Comparison of ENCODE assay signal across 8 mouse cellular contexts in the genomic region with DNA sequence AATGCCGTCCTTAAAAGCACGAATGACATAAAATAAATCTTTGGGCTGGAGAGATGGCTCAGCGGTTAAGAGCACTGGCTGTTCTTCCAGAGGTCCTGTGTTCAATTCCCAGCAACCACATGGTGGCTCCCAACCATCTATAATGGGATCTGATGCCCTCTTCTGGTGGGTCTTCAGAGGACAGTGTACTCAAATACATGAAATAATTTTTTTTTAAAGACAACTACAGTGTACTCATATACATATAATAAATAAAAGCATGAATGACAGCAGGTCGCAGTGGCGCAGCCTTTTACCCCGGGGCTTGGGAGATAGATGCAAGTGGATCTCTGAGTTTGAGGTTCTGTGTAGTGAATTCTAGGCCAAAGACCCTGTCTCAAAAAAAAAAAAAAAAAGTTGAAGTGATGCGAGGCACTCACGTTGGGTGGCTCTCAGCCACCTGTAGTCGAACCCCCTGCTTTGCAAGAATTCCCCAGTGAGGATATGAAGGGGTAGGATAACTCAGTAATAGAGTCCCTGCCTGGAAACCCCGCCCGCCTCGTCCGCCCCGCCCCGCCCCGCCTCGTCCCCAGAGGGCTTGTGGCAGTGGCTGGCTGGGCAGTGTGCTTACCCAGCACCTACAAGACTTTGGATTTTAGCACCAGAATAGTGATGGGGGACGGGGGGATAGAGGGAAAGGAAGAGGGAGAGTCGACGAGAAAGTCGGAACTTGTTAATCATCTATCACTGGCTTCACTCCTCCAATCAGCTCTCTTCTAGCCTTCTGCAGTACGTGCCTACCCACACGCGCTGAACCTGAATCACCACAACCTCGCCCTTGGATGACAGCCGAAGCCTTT. TPM values are rescaled to one million over a fixed set of nuclear protein-coding genes. Genes with fewer than 3 reads are reported as not detected.
DNase-seq lines count a peak whose midpoint lies in the region; ATAC-seq lines count a peak whose summit lies in the region.

No protein-coding gene starts in this region.

- H3K9me3 ChIP-seq in embryonic facial prominence, embryonic 14.5 days (ENCODE audit: control insufficient read depth, low read length) = no peaks in the 10 kb centered on the region
- no peaks in the 10 kb centered on the region; the same call in 1 of the 2 replicates for H3K9me3 ChIP-seq in liver, embryonic 13.5 days (replicated peaks)
- no peaks in the 10 kb centered on the region for H3K9me3 ChIP-seq in stomach, embryonic 14.5 days (ENCODE audit: control insufficient read depth, low read depth, low read length)

- H3K4me3 ChIP-seq in embryonic facial prominence, embryonic 14.5 days (ENCODE audit: low read depth, low read length) = peak overlapping the region; percentile 21
- H3K4me3 ChIP-seq in liver, embryonic 13.5 days (replicated peaks) = peak overlapping the region; percentile 51
- H3K4me3 ChIP-seq in stomach, embryonic 14.5 days (ENCODE audit: low read depth, low read length) = peak overlapping the region; percentile 19

- H3K27ac ChIP-seq in embryonic facial prominence, embryonic 14.5 days (replicated peaks; ENCODE audit: low read depth, low read length) = no peak overlapping the region
- H3K27ac ChIP-seq in liver, embryonic 13.5 days = peak overlapping the region; percentile 44
- H3K27ac ChIP-seq in stomach, embryonic 14.5 days (ENCODE audit: low read length) = peak overlapping the region; percentile 48

- WGBS in embryonic facial prominence, embryonic 14.5 days = 22% methylated on average over 26 of the region's 26 CpGs
- WGBS in liver, embryonic 13.5 days (ENCODE audit: insufficient replicate concordance) = 18% methylated on average over 26 of the region's 26 CpGs
- 18% methylated on average over 26 of the region's 26 CpGs for WGBS in stomach, embryonic 14.5 days

- ATAC-seq in CD4-positive, CD25-positive, alpha-beta regulatory T cell, adult 4 months = peak; percentile 32
- peak; percentile 24; the same call in 1 of the 2 replicates for ATAC-seq in embryonic facial prominence, embryonic 14.5 days (ENCODE audit: low read depth)
- no peak for ATAC-seq in liver, embryonic 13.5 days (ENCODE audit: low read depth)
- ATAC-seq in stomach, embryonic 14.5 days (ENCODE audit: insufficient number of reproducible peaks, insufficient read depth, low FRiP score, low read depth) = 0 out of 2 replicates have a peak, but pooled peaks have one; percentile 40

- H3K4me1 ChIP-seq in embryonic facial prominence, embryonic 14.5 days (ENCODE audit: control insufficient read depth, insufficient read depth, low read length) = peaks cover 8% of the 10 kb centered on the region; the same call in 1 of the 2 replicates
- peaks cover 58% of the 10 kb centered on the region for H3K4me1 ChIP-seq in liver, embryonic 13.5 days (replicated peaks)
- H3K4me1 ChIP-seq in stomach, embryonic 14.5 days (ENCODE audit: control insufficient read depth, insufficient read depth, low read length) = peaks cover 10% of the 10 kb centered on the region; the same call in 1 of the 2 replicates

- peak overlapping the region; percentile 34; the same call in 1 of the 2 replicates for H3K9ac ChIP-seq in embryonic facial prominence, embryonic 14.5 days (ENCODE audit: low read depth, low read length)
- peak overlapping the region; percentile 41; the same call in 1 of the 2 replicates for H3K9ac ChIP-seq in liver, embryonic 13.5 days
- H3K9ac ChIP-seq in stomach, embryonic 14.5 days (replicated peaks; ENCODE audit: low read depth, low read length) = no peak overlapping the region

- H3K27me3 ChIP-seq in embryonic facial prominence, embryonic 14.5 days (replicated peaks; ENCODE audit: control insufficient read depth, insufficient read depth, low read length) = no peaks in the 10 kb centered on the region
- H3K27me3 ChIP-seq in liver, embryonic 13.5 days = no peaks in the 10 kb centered on the region
- no peaks in the 10 kb centered on the region for H3K27me3 ChIP-seq in stomach, embryonic 14.5 days (ENCODE audit: control insufficient read depth, insufficient read depth, low read length)

- H3K36me3 ChIP-seq in embryonic facial prominence, embryonic 14.5 days (ENCODE audit: control insufficient read depth, insufficient read depth, low read length) = peaks cover 10% of the 10 kb centered on the region; the same call in 1 of the 2 replicates
- peaks cover 9% of the 10 kb centered on the region for H3K36me3 ChIP-seq in liver, embryonic 13.5 days
- 0 out of 2 replicates have a peak, but pooled peaks cover 3% of the 10 kb centered on the region for H3K36me3 ChIP-seq in stomach, embryonic 14.5 days (ENCODE audit: control insufficient read depth, insufficient read depth, low read length)

- DNase-seq in MN1 (ENCODE audit: low spot score) = peak; percentile 9
- peak; percentile 68 for DNase-seq in embryonic facial prominence, embryonic 14.5 days (ENCODE audit: low spot score)
- DNase-seq in induced T-regulatory cell, adult 2 months (ENCODE audit: low read depth) = peak; percentile 68
- peak; percentile 64 for DNase-seq in liver, embryonic 13.5 days
- DNase-seq in cerebellum, adult 11-12 months = no peak
- no peak for DNase-seq in right cerebral cortex, postnatal 14 days

- peak overlapping the region; percentile 44 for H3K4me2 ChIP-seq in embryonic facial prominence, embryonic 14.5 days (ENCODE audit: low read depth, low read length)
- peak overlapping the region; percentile 72 for H3K4me2 ChIP-seq in liver, embryonic 13.5 days
- H3K4me2 ChIP-seq in stomach, embryonic 14.5 days (replicated peaks; ENCODE audit: low read depth, low read length) = peak overlapping the region; percentile 43

RNA-seq across cellular contexts. Expression of gene Keap1, which starts 14.4 kb away (rescaled TPM):
- polyA plus RNA-seq in CD4-positive, CD25-positive, alpha-beta regulatory T cell, adult 4 months (2017; shearing (Covaris generic)) = 10 to 100 TPM; 20.1 to 43.4 TPM
- polyA plus RNA-seq in embryonic facial prominence, embryonic 14.5 days (2014; fragmentation: Nextera tagmentation; extraction: Ambion mirVana) = 43.0 and 49.6 TPM in 2 replicates
- 31.9 TPM in 2 replicates for polyA plus RNA-seq in liver, embryonic 13.5 days (2015; fragmentation: Nextera tagmentation; extraction: Ambion mirVana)
- polyA plus RNA-seq in stomach, embryonic 14.5 days (2014; fragmentation: Nextera tagmentation; extraction: Ambion mirVana) = 34.5 and 40.3 TPM in 2 replicates

RNA-seq across cellular contexts. Expression of gene S1pr5, which starts 23.4 kb away (rescaled TPM):
- polyA plus RNA-seq in CD4-positive, CD25-positive, alpha-beta regulatory T cell, adult 4 months (2017; shearing (Covaris generic)) = under 1 TPM in 1 of 2 experiments, not detected in 1; 0.12 TPM
- polyA plus RNA-seq in embryonic facial prominence, embryonic 14.5 days (2014; fragmentation: Nextera tagmentation; extraction: Ambion mirVana) = 0.96 and 1.3 TPM in 2 replicates
- polyA plus RNA-seq in liver, embryonic 13.5 days (2015; fragmentation: Nextera tagmentation; extraction: Ambion mirVana) = 0.03 and 0.10 TPM in 2 replicates
- polyA plus RNA-seq in stomach, embryonic 14.5 days (2014; fragmentation: Nextera tagmentation; extraction: Ambion mirVana) = 0.27 and 0.48 TPM in 2 replicates

RNA-seq across cellular contexts. Expression of gene Atg4d, which starts 40.3 kb away (rescaled TPM):
- 10 to 100 TPM; 25.3 to 29.8 TPM for polyA plus RNA-seq in CD4-positive, CD25-positive, alpha-beta regulatory T cell, adult 4 months (2017; shearing (Covaris generic))
- 26.3 and 35.5 TPM in 2 replicates for polyA plus RNA-seq in embryonic facial prominence, embryonic 14.5 days (2014; fragmentation: Nextera tagmentation; extraction: Ambion mirVana)
- 85.5 and 86.2 TPM in 2 replicates for polyA plus RNA-seq in liver, embryonic 13.5 days (2015; fragmentation: Nextera tagmentation; extraction: Ambion mirVana)
- 38.8 and 43.5 TPM in 2 replicates for polyA plus RNA-seq in stomach, embryonic 14.5 days (2014; fragmentation: Nextera tagmentation; extraction: Ambion mirVana)

RNA-seq across cellular contexts. Expression of gene Pde4a, which starts 59.3 kb away (rescaled TPM):
- polyA plus RNA-seq in CD4-positive, CD25-positive, alpha-beta regulatory T cell, adult 4 months (2017; shearing (Covaris generic)) = 1 to 10 TPM in 1 of 2 experiments, under 1 TPM in 1; 0.67 to 1.3 TPM
- polyA plus RNA-seq in embryonic facial prominence, embryonic 14.5 days (2014; fragmentation: Nextera tagmentation; extraction: Ambion mirVana) = 6.2 and 6.9 TPM in 2 replicates
- 2.0 and 2.1 TPM in 2 replicates for polyA plus RNA-seq in liver, embryonic 13.5 days (2015; fragmentation: Nextera tagmentation; extraction: Ambion mirVana)
- polyA plus RNA-seq in stomach, embryonic 14.5 days (2014; fragmentation: Nextera tagmentation; extraction: Ambion mirVana) = 5.4 TPM in 2 replicates

Comparison
In these comparisons a context has a peak if more than half of its experiments do, and no peak if none do; other contexts are left out.
1. DNase-seq: peak in MN1 (single experiment), embryonic facial prominence, embryonic 14.5 days (single experiment), induced T-regulatory cell, adult 2 months (single experiment) and liver, embryonic 13.5 days (single experiment); none in cerebellum, adult 11-12 months (single experiment) and right cerebral cortex, postnatal 14 days (single experiment).
2. Peak in every context shown above with its lines, with median percentiles within 50 percentile points of each other: H3K4me2 ChIP-seq and H3K4me3 ChIP-seq.